Mouse (Mus musculus) 3T3-L1 (cell line): ENCODE data around the gene Sync.

Source experiments
- DNase-seq: peaks from one replicate; pipeline ENCODE4 v3.0.0-alpha.2; 2015; ENCODE audit warnings: low read depth, low spot score

Sync gene

DNA sequence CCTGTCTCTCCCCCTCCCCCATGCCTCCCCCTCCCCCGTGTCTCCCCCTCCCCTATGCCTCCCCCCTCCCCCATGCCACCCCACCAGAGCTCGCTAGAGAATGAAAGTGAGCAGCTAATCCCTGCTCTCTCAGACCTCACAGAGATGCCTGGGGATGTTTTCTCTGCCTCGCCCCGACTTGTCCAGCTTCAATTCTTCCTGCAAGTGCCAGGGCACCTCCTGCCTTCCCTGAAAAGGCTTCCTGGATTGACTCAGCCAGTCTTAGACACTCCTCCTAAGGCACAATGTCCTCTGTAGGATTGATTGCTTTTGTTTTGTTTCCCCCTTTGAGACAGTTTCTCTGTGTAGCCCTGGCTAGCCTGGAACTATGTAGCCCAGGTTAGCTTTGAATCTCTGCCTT lies 26.2 kb upstream of the Sync start, which contains the start of gene C77080:
Gene C77080, minus strand, starts transcription at position 209 of the 400 bp plus-strand sequence.
- peak; percentile 55 for DNase-seq

DNA sequence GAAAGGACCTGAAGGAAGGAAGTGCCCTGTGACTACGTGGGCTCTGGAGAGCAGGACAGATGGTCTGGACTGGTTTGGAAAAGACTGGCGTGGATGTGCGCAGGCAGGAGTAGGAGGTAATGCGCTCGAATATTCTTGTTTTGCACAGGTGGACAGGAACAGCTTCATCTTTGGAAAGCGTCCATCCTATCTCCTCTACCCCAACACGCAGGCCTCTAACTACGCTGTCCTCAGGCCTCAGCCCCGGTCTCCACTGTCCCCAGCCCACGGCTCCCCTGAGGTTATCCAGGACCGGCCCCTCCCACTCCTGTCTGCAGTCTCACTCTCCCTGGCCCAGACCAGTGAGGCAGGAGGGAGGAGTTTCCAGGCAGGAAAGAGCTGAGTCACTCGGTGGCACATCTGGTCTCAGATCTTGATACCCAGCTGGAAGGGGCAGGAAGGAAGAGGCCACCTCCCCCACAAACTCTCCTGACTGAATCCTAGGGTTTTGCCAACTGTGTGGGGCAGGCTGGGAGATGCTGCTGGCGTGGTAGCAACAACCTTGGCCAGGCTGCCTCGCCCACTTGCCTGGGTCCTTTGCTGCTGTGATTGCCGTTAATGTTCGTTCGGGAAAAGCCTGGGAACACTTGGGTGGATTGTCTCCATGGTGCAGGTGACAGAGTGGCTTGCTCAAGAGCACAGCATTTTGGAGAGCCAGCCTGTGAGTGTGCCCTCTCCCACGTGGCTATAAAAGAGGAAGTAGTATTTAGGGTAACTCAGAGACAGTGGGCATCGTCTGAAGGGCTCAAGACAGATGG lies 24.0 kb upstream of the Sync start:
- peak; percentile 97 for DNase-seq

DNA sequence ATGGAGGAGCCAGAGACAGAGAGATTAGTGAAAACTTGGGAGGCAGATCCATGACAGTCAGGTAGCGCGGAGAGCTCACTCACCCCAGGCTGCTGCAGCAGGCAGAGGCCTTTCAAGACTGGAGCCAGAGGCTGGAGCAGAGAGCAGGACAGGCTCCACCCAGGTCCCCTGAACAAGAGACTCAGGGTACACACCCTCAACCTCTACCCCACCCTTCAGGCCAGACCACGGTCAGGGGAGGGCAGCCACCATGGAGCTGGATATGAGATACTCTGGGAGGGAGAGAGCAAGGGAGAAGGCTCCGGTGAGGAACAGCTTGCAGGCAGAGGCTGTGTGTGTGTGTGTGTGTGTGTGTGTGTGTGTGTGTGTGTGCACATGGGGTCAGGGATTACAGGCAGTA lies 21.2 kb upstream of the Sync start:
- DNase-seq: no peak

DNA sequence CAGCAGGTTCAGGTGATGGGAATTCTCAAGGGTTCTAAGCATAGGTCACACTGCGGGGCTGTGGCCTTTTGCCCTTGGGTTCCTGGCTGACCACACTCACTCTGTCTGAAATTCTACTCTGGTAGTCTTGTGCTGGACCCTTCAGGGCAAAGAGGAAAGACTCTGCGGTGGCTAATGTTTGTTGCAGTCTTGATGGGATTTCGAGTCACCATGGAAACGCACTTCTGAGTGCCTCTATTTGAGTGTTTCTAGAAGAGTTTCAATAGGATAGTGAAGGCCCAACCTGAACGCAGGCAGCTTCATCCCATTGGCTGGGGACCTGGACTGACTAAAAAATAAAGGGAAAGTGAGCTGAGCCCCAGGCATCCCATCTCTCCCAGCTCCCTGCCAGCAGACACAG lies 20.6 kb upstream of the Sync start:
- no peak for DNase-seq

DNA sequence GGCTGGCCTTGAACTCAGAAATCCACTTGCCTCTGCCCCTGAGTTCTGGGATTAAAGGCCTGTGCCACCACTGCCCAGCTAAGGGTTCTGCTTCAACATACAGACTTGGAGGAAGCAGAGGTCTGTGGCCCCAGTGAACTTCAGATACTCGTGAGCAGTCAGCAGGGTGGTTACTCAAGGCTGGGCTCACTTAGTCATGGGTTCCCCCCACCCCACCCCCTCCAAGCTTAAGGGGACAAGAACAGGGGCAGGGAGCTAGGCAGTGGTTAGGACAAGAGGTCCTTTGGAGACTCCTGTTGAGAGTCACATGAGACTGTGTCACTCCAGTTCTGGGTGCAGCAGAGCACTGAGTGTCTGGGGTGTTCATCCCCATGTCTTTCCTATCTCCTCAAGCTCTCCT lies 18.7 kb upstream of the Sync start:
- no peak for DNase-seq

DNA sequence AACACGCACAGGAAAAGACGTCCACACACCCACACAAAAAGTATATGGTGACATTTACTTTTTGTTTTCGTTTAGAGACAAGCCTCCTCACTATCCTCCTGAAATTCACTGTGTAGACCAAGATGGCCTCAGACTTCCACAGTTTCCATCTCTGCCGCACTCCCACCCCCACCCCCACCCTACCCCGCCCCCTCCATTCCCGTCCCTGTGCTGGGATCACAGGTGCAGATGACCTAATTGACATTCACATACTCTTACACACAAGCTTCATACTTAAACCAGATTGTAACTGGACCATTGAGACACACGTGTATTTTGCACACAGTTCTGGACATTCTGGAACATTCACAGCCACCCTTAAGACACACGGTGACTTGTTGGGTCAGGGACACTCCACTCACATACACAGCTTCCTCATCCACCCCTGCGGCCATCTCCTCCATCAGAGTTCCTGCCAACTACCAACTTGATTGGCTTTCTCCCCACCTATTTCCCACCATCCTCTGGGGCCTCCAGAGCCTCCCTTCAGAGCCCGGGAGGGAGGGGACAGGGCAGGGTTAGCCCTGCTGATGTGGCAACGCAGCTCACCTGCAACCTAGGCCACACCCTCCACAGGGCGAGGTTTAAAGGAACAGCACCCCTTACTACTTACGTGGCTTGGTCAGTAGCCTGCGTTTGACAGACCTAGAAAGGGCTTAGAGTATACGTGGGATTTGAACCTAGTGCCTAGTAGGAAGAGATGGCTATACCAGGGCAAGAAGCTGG lies 15.2 kb upstream of the Sync start:
- DNase-seq: no peak

DNA sequence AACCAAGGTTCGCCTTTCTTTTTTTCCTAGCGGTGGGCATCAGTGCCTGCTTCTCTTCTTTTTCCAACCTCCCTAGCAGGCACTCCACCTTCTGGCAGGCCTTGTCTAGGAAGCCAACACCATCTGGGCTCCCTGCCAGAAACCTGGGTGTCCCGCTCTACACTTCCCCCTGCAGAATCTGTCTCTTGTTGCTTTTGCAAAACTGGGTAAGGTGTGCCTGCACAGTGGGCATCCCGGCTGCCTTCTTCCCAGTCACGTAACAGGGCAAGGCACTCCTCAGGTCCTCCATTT lies 14.7 kb upstream of the Sync start:
- DNase-seq: peak; percentile 56

DNA sequence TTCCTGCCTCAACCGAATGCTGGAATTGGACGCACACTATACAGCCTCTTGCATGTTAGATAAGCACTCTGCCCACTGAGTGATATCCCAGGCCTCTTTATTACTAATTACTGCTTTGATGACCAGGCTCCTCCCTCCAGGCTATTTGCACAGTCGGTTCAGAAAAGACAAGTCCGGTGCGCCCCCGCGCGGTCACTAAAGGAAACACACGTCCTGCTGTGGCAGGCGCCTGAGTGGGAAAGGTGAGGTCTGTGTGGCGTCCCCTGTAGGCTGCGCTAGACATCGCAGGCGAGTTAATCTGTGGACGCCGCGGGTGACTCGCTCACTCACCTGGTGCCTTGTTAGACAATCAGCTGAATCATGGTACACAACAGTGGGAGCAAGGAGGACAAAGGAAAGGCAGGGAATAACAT lies 11.0 kb upstream of the Sync start:
- peak; percentile 94 for DNase-seq

DNA sequence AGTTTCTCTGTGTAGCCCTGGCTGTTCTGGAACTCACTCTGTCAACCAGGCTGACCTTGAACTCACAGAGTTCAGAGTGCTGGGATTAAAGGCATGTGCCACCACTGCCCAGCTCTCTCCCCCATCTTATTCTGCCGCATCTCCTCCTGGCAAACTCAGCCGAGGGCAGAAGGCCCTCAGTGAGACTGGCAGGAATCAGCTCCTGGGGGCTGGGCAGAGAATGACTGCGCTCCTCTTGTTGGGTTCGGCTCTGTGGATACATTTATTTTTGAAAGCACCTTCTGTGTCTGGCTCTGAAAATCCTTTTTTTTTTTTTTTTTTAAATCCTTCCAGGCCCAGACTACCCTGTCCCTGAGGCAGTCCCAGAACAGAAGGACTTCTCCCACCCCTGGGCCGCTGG lies 4.6 kb upstream of the Sync start:
- no peak for DNase-seq

DNA sequence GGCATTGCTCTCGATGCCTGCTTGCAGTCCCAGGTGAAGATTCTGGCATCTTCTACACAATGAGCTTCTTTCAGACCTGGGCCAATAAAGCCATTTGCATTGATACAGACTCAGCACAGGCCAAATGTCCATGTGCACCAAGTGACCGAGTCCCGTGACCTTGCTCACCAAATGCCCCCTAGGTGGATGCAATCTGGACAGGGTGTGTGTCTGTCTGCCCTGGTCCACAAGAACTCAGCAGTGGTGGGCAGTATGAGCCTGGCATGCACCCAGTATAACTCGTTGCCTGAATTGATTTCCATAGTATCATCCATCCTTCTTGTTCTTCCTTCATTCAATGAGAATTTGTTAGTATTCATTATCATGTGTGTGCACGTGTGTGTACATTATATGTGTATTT lies 4.2 kb upstream of the Sync start:
- DNase-seq: no peak

DNA sequence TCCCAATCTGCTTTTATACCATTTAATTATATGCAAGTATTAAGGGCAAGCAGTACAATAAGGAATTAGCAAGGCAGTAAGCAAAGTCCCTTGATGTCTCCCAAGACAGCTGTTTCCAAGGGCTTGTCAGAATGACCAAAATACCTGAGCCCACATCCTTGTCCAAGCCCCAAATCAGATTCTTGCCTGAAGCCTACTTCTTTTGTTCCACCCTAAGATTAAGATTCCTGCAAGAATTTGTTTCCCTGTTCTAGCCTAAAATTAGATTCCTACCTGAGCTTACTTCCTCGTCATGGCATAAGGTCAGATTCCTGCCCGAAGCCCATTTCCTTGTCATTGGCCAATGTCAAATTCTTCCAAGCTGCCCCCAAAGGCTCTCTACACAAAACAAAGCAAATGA lies 2.7 kb upstream of the Sync start:
- DNase-seq: no peak

DNA sequence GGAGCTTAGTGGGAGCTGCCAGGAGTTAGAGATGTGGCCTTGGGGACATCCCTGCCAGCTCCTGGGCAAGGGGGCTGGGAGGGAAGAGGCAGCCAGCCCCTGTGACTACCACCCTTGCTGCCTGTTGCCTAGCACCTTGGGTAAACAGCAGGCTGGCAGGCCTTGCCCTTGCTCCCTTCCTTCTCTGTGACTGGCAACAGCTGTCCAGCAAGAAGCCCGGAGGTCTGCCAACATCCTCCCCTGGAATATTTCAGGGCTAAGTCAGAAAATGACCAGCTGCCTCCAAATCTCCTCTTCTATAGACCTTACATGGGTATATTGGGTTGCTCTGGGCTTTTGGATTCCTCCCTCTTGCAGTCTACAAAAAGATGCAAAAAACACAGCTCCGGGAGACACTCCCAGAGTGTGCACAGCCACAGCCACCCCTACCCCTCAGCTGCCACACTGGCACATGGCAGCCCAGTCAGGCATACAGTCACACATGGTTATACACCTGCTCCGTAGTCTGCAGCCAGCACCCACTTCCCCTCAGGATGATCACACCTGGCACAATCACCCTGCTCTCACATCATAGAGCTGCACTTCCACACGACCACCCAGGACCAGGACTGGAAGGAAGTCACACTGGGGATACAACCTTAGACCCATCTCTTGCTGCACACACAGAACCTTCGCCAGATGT lies 1.3 kb upstream of the Sync start:
- peak; percentile 70 for DNase-seq

DNA sequence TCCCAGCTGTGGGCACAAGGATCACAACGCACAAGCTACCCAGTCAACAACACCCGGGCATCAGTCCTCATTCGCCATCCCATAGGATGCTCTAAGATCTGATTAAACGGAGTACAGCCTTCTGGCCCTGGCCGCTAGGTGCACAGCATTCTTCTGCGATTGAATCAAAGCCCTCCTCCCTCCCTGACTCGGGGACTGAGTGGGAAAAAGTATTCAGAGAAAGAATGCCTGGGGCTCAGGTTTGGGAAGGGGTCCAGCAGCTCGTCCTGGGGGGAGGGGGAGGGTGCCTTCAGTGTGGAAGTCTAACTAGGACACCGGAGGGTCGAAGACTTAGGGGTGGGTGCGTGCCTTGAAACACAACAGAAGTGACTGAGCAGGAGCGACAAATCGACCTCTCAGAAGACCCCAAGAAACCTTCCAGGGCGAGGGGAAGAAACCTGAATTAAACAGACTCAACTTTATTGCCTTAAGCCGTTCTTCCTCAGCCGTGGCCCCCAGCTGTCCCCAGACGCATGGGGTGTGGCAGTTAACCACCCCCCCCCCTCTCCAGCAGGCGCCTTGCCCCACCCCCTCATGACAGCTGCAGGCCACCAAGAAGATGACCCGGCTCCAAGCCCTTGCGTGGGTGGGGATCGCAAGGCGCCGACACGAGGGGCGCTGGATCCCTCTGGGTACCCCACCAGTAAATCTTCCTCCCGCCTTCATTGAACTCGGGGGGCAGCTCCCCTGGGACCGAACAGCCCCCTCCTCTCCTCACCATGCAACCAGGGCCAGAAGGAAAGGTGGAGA lies 540 bp upstream of the Sync start:
- DNase-seq: peak; percentile 70

DNA sequence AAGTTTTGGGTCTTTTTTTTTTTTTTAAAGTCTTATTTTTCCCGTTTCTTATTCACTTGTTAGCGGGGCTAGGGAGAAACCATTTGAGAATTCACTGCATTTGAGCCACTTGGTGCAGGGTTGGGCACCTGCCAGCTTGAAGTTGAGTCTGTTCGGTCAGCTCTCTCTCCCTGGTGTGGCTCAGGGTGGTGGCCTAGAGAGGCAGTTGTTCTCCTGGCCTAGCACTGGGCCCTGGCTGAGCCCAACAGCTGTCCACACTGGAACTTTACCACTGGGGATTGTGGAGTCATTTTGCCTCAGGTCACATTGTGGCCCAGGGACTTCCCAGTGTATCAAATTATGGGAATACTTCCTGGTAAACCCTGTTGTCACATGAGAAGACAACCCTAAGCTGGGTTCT lies 650 bp downstream of the Sync start:
- peak; percentile 64 for DNase-seq

DNA sequence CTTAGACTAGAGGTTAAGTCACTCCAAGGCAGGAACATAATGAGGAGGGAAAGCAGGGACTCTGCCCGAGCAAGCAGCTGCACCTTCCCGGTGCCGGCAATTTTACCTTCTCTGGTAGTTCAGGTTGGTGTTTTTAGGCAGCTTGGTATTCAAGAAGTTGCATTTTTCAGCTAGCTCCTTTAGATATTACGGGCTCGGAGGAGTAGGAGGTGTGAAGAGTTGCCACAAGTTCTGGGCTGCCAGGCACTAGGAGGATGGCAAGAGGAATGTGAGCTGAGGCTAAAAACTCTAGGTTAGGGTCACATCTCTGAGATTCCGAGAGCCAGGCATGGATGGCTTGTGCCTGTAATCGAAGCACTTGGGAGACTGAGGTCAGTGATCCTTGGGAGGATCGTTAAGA lies 2.3 kb downstream of the Sync start:
- DNase-seq: no peak

DNA sequence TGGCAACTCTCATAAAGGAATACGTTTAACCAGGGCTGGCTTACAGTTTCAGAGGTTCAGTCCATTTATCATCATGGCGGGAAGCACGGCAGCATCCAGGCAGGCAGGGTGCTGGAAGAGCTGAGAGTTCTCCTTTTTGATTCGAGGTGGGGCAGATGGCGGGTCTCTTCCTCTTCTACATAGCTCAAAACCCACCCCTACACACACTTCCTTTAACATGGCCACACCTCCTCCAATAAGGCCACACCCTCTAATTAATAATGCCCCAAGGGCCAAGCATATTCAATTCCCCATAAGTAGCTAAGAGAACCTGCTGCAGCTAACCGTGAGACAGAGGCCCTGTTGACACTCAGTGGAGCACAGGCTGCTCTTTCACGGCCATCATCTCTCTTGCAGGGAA lies 5.4 kb downstream of the Sync start:
- DNase-seq: no peak

DNA sequence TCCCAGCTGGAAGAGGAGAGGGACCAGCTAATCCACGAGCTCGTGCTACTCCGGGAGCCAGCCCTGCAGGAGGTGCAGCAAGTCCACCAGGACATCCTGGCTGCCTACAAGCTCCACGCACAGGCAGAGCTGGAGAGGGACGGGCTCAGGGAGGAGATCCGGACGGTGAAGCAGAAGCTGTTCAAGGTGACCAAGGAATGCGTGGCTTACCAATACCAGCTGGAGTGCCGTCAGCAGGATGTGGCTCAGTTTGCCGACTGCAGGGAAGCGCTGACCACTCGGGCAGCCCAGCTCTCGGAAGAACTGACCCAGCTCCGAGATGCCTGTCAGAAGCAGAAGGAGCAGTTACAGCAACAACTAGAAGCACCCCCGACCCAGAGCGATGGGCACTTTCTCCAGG lies 6.3 kb downstream of the Sync start:
- no peak for DNase-seq

DNA sequence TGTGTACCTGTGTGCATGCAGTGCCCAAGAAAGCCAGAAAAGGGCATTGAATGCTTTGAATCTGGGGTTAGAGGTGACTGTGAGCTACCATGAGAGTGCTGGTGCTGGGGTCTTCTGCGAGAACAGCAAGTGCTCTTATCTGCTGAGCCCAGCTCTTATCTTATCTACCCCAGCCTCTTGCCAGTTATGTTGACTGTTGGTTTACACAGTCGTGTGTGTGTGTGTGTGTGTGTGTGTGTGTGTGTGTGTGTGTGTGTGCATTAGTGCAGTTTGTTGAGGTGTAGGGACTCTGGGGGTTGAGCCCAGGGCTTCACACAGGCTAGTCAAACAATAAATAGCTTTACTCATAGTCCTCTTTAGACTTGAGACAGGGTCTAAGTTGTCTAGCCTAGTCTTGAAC lies 7.8 kb downstream of the Sync start:
- no peak for DNase-seq

DNA sequence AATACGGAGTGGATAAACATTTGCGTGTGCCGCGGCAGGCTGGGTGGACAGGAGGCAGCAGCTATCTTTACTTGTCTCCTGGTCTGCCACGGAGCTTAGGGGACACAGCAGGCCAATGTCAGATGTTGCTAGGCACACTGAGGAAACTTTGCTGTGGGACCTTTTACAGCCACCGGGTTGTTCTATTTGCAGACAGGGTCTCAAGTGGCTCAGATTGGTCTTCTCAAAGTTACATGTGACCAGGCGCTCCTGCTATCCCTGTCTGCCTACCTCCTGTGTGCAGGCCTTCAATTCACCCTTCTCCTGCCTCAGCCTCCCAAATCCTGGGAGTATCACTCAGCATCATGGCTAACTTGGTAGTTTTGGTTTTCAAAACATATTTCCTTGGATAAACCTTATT lies 8.6 kb downstream of the Sync start:
- DNase-seq: no peak

DNA sequence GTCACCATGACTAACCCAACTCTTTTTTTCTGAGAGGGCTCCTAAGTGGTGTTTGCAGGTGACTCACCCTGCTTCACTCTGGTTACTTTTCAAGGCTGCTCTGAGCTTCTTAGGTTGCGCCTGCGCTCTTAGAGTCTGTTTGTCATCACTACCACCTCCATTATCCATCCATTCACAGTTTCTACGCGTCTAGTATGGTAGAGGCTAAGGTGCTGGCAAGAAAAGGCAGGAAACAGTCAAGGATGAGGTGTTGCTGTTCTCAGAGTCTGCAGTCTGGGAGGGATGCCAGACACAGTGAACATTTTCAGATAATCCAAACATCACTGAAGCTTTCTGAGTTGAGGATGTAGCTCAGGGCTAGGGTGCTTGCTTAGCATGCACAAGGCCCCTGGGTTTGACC lies 10.3 kb downstream of the Sync start:
- peak; percentile 51 for DNase-seq

DNA sequence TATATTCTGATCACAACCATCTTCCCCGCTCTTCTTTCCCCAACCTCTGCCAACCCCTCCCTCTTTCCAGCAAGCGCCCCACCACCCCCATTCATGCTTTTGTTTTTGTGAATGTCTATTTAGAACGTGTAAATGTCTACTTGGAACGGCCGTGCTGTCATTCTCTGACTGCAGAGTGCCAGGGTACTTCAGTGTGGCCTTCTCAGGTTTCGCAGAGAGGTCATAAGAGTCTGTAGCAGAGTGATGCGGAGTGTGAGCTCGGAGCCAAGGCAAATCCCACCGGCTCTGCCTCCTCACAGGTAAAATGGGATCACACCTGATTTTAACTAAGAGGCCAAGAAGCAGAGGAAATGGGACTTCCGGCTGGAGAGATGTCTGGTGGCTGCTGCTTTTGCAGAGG lies 11.7 kb downstream of the Sync start:
- no peak for DNase-seq

DNA sequence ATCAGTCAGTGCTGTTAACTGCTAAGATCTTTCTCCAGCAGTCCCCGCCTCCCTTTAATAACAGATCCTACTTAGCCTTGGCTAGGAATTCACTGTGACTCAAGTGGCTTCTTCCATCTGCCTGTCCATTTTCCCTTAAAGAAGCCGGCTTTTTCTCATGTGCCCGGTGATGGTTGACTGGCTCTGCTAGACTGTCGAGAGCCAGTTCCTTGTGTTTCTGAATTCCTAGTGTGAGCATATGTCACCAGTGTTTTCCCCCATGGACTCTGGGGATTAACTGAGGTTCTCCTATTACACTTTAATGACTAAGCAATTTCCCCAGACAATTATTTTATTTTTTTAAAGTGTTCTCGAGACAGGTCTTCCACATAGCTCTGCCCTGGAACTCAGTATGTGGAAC lies 16.0 kb downstream of the Sync start:
- DNase-seq: peak; percentile 91
